Mouse (Mus musculus): ENCODE measurements around the gene Fastkd1. TPM values are rescaled to one million over a fixed set of nuclear protein-coding genes. Genes with fewer than 3 reads are reported as not detected.

Gene Fastkd1
- polyA plus RNA-seq, 1 experiment from 2014 or later = 6.3 TPM

- H3K4me2 ChIP-seq (ENCODE audit: low read depth, low read length) = no peak overlapping the region
- H3K4me3 ChIP-seq (ENCODE audit: low read depth, low read length) = no peak overlapping the region
- DNase-seq (no peak), ATAC-seq (no peak)
- H3K27ac ChIP-seq (ENCODE audit: low read depth) = no peak overlapping the region
- 32% methylated on average over 2 of the region's 2 CpGs for WGBS (ENCODE audit: insufficient replicate concordance)
- no peak for TF ChIP-seq EP300 (IDR thresholded peaks at IDR 0.05; ENCODE audit: low read depth)
- peak; percentile 58 for TF ChIP-seq CTCF (IDR thresholded peaks at IDR 0.05; ENCODE audit: low read depth)
- no peaks in the 10 kb centered on the region for H3K4me1 ChIP-seq (ENCODE audit: insufficient read depth)
- H3K9ac ChIP-seq (replicated peaks) = no peak overlapping the region
- no peaks in the 10 kb centered on the region for H3K36me3 ChIP-seq (replicated peaks; ENCODE audit: insufficient read depth, low read length)
- no peaks in the 10 kb centered on the region for H3K9me3 ChIP-seq (ENCODE audit: low read length)
- H3K27me3 ChIP-seq (ENCODE audit: insufficient read depth, low read length) = no peaks in the 10 kb centered on the region
These were observed 36.6 kb downstream of the Fastkd1 start for GRCm38 (mm10) chr2:69676713-69677112.

GRCm38 (mm10) chr2:69675266-69675665 lies 38.0 kb downstream of the Fastkd1 start:
- Histone ChIP-seq H3K4me2 (ENCODE audit: low read depth, low read length) (no peak overlapping the region), H3K36me3 (replicated peaks; ENCODE audit: insufficient read depth, low read length) (no peaks in the 10 kb centered on the region), H3K4me1 (ENCODE audit: insufficient read depth) (no peaks in the 10 kb centered on the region), H3K9me3 (ENCODE audit: low read length) (no peaks in the 10 kb centered on the region), H3K27me3 (ENCODE audit: insufficient read depth, low read length) (no peaks in the 10 kb centered on the region), H3K27ac (ENCODE audit: low read depth) (no peak overlapping the region), H3K4me3 (ENCODE audit: low read depth, low read length) (no peak overlapping the region), H3K9ac (replicated peaks) (no peak overlapping the region)
- DNase-seq = no peak
- TF ChIP-seq EP300 (IDR thresholded peaks at IDR 0.05; ENCODE audit: low read depth) (no peak), CTCF (IDR thresholded peaks at IDR 0.05; ENCODE audit: low read depth) (no peak)
- ATAC-seq = no peak
- 83% methylated on average over 9 of the region's 9 CpGs for WGBS (ENCODE audit: insufficient replicate concordance)

GRCm38 (mm10) chr2:69673723-69674122 lies 39.6 kb downstream of the Fastkd1 start:
- ATAC-seq (no peak), DNase-seq (no peak)
- H3K4me3 ChIP-seq (ENCODE audit: low read depth, low read length) = no peak overlapping the region
- no peak overlapping the region for H3K27ac ChIP-seq (ENCODE audit: low read depth)
- H3K9me3 ChIP-seq (ENCODE audit: low read length) = no peaks in the 10 kb centered on the region
- H3K4me2 ChIP-seq (ENCODE audit: low read depth, low read length) = no peak overlapping the region
- WGBS (ENCODE audit: insufficient replicate concordance) = 76% methylated on average over 5 of the region's 5 CpGs
- H3K4me1 ChIP-seq (ENCODE audit: insufficient read depth) = no peaks in the 10 kb centered on the region
- H3K36me3 ChIP-seq (replicated peaks; ENCODE audit: insufficient read depth, low read length) = no peaks in the 10 kb centered on the region
- no peaks in the 10 kb centered on the region for H3K27me3 ChIP-seq (ENCODE audit: insufficient read depth, low read length)
- TF ChIP-seq EP300 (IDR thresholded peaks at IDR 0.05; ENCODE audit: low read depth) = no peak
- no peak for TF ChIP-seq CTCF (IDR thresholded peaks at IDR 0.05; ENCODE audit: low read depth)
- H3K9ac ChIP-seq (replicated peaks) = no peak overlapping the region

GRCm38 (mm10) chr2:69669853-69670252 lies 43.5 kb downstream of the Fastkd1 start, which contains the start of gene Klhl41:
TSS of gene Klhl41 (plus strand) at chr2:69670120.
- DNase-seq (no peak), ATAC-seq (no peak)
- 88% methylated on average over 9 of the region's 9 CpGs for WGBS (ENCODE audit: insufficient replicate concordance)
- TF ChIP-seq CTCF (IDR thresholded peaks at IDR 0.05; ENCODE audit: low read depth) (no peak), EP300 (IDR thresholded peaks at IDR 0.05; ENCODE audit: low read depth) (no peak)
- H3K36me3 ChIP-seq (replicated peaks; ENCODE audit: insufficient read depth, low read length) = no peaks in the 10 kb centered on the region
- no peak within 1 kb of the TSS for H3K27ac ChIP-seq (ENCODE audit: low read depth)
- no peak within 1 kb of the TSS for H3K4me3 ChIP-seq (ENCODE audit: low read depth, low read length)
- H3K4me1 ChIP-seq (ENCODE audit: insufficient read depth) = no peaks in the 10 kb centered on the region
- H3K4me2 ChIP-seq (ENCODE audit: low read depth, low read length) = no peak within 1 kb of the TSS
- no peaks in the 10 kb centered on the region for H3K27me3 ChIP-seq (ENCODE audit: insufficient read depth, low read length)
- no peak within 1 kb of the TSS for H3K9ac ChIP-seq (replicated peaks)
- no peaks in the 10 kb centered on the region for H3K9me3 ChIP-seq (ENCODE audit: low read length)

- 67% methylated on average over 6 of the region's 6 CpGs for WGBS (ENCODE audit: insufficient replicate concordance)
- Histone ChIP-seq H3K27ac (ENCODE audit: low read depth) (no peak overlapping the region), H3K36me3 (replicated peaks; ENCODE audit: insufficient read depth, low read length) (no peaks in the 10 kb centered on the region), H3K9me3 (ENCODE audit: low read length) (no peaks in the 10 kb centered on the region), H3K4me2 (ENCODE audit: low read depth, low read length) (no peak overlapping the region), H3K27me3 (ENCODE audit: insufficient read depth, low read length) (no peaks in the 10 kb centered on the region), H3K4me3 (ENCODE audit: low read depth, low read length) (no peak overlapping the region), H3K4me1 (ENCODE audit: insufficient read depth) (no peaks in the 10 kb centered on the region), H3K9ac (replicated peaks) (no peak overlapping the region)
- DNase-seq (no peak), ATAC-seq (no peak)
- TF ChIP-seq EP300 (IDR thresholded peaks at IDR 0.05; ENCODE audit: low read depth) = no peak
- no peak for TF ChIP-seq CTCF (IDR thresholded peaks at IDR 0.05; ENCODE audit: low read depth)
These were observed 44.9 kb downstream of the Fastkd1 start for GRCm38 (mm10) chr2:69668414-69668813.

- Histone ChIP-seq H3K36me3 (replicated peaks; ENCODE audit: insufficient read depth, low read length) (no peaks in the 10 kb centered on the region), H3K4me2 (ENCODE audit: low read depth, low read length) (no peak overlapping the region), H3K9me3 (ENCODE audit: low read length) (no peaks in the 10 kb centered on the region), H3K4me3 (ENCODE audit: low read depth, low read length) (no peak overlapping the region), H3K27me3 (ENCODE audit: insufficient read depth, low read length) (no peaks in the 10 kb centered on the region), H3K27ac (ENCODE audit: low read depth) (no peak overlapping the region), H3K9ac (replicated peaks) (no peak overlapping the region), H3K4me1 (ENCODE audit: insufficient read depth) (no peaks in the 10 kb centered on the region)
- TF ChIP-seq EP300 (IDR thresholded peaks at IDR 0.05; ENCODE audit: low read depth) (no peak), CTCF (IDR thresholded peaks at IDR 0.05; ENCODE audit: low read depth) (no peak)
- ATAC-seq (no peak), DNase-seq (no peak)
- 80% methylated on average over 4 of the region's 4 CpGs for WGBS (ENCODE audit: insufficient replicate concordance)
These were observed 45.7 kb downstream of the Fastkd1 start for GRCm38 (mm10) chr2:69667656-69668055.
